Mouse (Mus musculus) frontal cortex, postnatal 25 days (tissue): Measurements from ENCODE around the gene Fbxl21.

Experiments used
- DNase-seq, 2 experiments: peaks; one replicate each; pipeline ENCODE4 v3.0.0; 2022; ENCODE audit warnings: low spot score in 2 of 2

Fbxl21 gene

DNA sequence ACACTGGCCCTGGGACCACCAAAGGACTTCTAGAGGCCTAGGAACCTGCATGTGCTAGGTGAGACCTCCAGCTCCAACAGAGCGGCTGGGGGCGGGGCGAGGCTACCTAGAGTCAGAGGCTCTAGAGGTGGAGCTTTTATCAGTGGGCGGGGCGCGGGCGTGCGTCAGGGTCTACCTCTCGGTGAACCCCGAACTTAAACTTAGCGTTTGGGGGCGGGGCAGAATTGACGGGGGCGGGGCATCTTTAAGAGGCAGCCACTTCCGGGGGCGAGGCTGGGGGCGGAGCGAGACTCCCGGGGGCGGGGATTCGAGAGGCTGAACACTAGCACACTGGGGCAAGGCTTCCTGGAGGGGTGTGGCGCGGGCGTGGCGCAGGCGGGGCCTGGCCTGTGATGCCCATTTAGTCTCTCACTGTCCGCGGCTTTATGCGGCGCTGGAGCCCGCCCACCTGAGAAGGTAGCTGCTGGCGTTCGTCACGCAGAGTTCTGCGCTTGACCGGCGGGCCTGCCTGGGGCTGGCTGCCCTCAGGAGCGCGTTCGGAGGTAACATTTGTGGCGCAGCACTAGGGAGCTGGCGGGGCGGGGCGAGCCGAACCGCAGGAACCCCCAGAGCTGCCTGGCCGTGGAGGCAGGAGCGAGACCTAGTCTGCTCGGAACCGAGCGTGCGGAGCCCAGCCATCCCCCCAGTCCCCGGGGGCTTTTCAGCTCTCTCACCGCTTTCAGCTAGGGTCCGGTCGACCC is at the start of gene Fbxl21:
TSS of gene Fbxl21 (plus strand) at position 392 of the 740 bp plus-strand sequence.
- DNase-seq = peak; percentile 74 to 82

DNA sequence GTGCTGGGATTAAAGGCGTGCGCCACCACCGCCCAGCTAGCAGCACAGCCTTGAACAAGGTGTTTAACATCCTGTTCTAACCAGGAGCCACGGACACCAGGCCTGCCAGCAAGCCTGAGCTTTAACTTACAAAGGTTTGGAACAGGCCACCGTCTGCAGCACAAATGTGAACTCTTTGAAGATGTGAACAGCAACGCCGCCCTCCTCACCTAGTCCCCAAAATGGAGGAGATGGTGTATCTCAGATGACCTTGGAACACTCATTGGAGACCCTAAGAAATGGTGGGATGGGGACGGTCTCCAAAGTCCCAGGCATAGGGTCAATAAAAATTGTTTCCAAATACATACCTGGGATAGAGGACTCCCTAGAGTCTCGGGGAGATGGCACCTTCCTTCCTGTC is 49.6 kb upstream of the Fbxl21 start:
- DNase-seq = no peak

DNA sequence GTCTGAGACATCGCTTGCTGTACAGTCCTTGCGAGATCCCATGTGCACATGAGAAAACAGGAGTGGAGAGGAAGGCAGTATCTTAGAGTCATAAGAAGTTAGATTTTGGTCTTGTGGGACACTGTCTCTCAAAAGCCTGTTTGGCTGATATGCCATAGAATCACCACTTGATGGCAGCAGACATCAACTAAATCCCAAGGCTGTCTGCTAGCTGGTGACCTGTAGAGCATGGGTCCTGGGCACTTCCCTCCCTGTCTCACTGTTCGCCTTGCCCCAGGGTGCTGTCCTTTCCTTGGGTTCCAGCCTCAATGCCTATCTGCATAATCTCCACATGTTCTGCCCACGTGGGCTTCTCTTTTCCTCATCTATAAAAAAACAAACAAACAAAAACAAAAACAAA is 46.9 kb upstream of the Fbxl21 start:
- no peak for DNase-seq

DNA sequence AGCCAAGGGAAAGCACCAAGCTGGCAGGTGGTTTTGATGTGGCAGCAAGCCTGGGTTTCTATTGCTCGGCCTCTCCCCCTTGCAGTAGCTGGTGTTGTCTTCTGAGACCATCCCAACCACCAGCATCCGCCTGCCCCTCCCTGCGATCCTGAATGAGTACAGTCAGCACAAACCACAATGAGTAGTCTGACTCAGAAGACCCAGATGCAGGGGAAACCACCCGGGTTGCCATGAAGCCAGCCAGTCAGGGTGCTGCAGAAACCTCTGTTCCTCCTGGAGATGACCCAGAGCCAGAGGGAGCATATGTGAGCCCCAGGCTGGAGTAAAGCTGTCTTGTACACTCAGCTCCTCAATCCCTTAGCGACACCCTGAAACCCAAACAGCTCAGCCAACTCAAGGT is 45.5 kb upstream of the Fbxl21 start:
- DNase-seq = no peak

DNA sequence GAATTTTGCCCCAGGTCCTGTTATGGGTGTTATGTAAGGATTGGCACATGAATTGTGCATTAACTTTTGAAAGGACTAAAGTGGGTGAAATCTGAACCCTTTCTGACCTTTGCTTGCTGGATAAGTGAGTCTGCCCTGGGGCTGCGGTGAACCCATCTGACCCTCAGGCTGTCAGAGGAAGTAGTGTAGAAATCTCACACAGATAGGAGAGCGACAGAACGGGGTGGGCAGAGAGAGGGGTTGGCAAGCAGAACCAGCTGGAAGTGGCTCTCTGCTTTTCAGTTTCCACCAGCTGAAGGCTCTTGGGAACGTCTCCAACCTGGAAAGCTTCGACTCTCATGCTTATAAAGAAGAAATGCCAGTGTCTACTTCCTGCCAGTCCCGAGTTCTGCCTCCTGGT is 45.0 kb upstream of the Fbxl21 start:
- no peak for DNase-seq

DNA sequence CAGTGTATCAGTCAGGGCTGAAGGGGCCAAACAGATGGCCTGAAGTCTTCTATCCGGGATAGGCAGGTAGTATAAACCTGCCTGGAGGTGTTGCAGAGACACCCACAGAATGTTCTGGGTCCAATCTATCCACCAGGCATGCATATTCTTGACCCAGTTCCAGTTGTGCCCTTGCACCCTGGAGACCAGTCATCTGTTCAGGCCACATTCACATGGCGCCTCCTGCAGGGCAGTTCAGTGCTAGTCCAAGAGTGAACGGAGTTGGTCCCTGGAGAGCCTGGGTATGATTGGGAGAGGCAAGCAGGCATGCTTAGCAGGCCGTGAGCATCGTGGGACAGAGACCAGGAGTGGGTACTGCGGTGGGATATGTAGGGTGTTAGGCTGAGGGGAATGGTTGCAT is 44.2 kb upstream of the Fbxl21 start:
- DNase-seq = no peak

DNA sequence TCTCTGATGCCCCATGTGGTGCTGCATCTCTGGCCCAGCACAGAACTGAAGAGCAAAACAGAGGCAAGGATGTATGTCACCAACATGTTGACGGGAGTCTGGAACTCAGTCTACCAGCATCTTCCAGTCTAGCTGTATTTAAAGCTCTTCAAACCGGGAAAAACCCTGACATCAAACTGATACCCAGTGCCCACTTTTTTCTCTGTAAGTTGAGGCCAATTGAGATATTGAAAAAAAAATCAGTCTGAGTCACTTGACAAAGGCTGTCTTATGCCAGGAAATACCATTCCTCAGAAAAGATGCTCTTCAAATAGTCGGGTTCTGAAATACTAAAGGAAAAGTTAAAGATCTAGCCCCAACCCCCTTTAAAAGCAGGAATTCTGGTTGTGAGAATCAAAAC is 40.1 kb upstream of the Fbxl21 start, which contains the start of gene Il9:
TSS of gene Il9 (minus strand) at position 101 of the 400 bp plus-strand sequence.
- no peak for DNase-seq

DNA sequence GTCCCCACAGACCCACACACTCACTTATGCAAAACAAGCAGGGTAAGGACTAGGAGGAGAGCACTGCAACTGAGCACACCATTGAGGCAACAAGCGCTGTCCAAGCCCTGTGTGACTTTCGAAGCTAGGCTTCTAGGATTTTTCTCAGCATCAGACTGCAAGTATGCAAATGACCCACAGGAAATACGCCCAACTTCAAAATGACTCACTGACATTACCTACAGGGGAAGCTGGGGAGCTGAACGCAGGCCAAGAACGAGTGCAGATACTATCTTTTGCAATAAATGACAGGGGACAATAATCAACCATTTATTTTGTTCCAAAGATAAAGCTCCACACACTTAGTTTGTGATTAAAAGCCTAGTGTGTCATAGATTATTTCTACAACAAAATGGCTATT is 34.3 kb upstream of the Fbxl21 start:
- DNase-seq = no peak

DNA sequence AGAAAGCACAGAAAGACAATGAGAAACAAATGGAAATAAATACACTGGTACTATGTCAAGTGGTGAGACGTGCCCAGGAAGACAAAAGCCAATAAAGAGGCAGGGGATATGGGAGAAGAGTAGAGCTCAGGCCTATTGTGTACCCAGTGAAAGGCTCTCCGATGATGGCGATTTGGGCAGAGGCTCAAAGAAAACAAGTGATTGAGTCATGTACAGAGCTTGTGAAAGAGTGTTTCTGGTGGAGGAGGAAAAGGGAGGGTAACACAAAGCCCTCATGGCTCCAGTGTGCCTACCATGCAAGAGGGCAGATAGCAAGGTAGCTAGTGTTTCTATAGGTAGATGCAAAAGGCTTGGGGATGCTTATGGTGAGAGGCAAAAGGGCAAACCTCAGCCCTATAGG is 27.8 kb upstream of the Fbxl21 start:
- no peak for DNase-seq

DNA sequence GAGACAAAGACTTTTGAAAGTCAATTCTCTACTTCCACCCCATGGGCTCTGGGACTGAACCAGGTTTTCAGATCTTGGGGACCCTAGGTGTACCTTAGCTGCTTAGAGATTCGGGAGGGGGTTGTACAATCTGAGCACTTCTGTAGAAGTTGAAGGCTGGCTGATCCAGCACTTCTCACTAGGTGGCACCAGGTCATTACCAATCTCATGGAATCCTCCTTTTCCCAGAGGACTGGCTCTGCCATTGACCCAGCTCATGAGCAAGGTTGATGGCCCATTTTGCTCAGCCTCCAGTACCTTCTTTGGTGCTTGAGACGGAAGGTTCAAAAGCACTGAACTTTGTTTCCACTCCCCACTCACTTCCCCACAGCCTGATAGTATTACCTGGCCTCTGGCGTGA is 22.1 kb upstream of the Fbxl21 start:
- DNase-seq = no peak

DNA sequence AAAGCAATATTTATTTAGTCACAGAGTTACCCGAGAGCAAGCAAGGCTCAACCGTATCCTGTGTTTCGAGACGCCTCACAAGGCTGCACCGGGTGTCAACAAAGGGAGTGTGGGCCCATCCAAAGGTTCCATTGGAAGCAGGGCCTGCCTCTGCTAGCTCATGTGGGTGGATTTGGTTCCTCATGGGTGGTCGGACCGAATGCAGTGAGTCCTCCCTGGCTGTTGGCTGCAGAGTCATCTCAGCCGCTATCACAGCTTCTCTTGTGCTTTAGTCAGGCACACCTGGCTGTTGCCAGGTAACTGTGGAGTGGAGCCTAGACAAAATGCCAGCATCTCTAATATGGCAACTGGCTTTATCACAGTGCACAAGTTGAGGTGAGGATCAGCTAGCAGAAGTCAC is 21.6 kb upstream of the Fbxl21 start:
- no peak for DNase-seq

DNA sequence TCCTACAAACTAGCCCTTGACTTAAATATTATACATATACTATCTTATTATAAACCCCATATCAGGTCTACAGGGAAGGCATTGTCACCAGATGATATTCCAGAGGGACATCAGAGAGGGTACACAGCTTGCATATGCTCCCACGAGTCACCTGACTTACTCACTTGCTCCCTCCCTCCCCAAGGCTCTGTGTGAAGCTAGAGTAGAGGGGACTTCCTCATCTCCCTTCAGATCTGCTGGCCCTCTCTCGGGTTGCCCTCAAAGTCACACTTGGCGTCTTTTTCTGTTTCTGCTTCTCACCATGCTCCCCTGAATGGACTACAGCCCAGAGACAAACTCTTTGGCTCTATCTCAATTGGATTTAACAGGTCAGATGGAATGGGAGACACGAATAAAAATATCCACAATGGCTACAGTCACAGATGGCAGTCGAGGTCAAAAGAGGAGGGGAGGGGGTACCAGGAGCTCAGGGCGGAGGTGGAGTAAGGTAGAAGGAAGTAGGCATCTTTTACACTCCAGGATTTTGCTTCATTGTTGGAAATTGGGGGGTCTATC is 20.3 kb upstream of the Fbxl21 start:
- DNase-seq = no peak

DNA sequence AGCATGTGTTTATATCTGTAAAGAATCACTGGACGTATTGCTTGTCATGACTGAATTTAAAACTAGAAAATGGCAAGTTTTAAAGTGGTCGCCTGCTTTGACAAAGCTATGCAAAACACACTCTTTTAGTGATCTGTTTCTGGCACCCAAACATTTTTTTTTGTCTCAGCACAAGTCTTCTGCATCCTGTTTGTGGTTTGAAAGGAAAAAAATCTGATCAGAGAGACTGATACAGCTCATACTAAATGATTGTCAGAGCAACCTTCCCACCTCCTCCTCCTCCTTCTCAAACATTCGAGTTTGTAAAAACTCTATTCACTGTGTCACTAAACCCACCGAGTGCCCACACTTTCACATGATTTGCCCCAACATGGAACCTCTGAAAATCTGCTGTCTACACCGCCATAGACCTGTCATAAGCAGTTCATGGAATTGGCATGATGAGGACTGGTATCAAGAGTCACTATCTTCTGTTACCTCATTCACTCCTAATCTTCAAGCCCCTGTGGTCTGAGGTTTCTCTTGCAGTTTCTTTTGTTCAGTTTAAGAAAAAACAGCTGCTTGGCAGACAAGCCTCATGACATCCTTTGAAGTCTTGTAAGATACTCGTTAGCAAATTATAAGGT is 15.3 kb upstream of the Fbxl21 start:
- no peak for DNase-seq

DNA sequence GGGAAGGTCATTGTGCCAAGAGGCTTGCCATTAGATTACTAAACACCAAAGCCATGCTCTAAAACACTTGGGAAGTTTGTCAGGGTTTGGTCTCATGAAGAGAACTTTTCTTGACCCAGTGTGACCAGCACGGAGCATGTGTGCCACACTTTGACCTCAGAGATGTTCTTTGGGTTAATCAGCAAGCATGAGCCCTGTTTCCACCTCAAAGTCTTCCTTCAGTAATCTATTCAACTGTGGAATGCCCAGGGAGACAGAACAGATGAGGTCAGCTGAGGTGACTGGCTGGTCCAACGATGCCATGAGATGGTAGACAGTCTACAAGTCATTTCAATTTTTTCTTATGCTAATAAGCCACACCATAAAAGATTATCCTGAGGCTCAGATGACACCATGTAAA is 12.5 kb upstream of the Fbxl21 start:
- no peak for DNase-seq

DNA sequence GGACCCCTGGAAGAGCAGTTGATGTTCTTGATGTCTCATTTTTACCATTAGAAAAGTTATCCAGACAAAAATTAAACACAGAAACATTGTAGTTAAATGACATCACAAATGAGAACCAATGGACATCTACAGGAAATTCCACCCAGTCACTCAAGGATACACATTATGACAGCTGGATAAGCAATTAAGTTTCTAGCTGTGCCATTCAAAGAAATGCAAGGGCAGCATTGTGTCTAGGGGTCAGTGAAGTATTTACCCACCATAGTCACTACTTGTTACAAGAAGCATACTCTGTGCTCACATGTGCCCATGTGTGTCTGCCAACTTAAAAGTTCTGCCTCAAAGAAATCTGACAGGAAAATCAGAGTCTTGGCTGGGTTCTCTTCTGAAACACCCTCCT is 8.7 kb upstream of the Fbxl21 start:
- DNase-seq = no peak

DNA sequence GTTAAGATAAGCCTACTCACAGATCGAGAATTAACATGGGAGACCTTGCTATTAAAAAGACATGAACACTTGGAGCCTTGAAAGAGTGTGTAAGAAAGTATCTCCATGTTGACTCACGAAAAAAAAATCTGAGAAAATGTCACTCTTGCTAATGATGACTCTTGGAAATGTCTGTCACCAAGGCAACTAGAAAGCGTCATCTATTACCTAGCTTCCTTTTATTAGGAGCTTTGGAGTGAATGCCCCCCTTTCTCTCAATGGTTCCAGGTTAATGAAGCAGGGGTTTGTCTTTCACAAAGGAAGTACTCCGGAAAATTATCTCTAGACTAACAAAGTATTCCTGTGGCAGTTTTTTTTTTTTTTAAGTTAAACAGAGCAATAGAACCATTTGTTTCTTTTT is 6.0 kb upstream of the Fbxl21 start:
- no peak for DNase-seq

DNA sequence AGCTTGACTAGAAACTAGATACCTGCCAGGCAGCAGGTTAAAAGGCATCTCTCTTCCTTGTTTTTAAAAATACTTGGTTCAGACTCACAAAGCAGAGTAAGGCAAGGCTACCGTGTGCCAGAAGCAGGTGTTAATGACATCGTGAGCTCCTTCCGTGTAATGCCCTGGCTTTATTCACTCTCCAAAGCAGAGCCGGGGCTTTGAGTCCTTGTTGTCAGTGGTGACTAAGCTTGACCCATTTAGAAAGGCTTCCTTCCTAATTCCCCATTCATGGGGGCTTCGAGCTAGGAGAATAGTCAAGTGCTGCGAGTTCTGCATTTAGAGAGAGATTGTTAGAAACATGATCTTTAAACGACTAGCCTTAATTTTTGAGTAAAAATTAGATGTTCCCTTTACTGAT is 5.5 kb upstream of the Fbxl21 start:
- no peak for DNase-seq

DNA sequence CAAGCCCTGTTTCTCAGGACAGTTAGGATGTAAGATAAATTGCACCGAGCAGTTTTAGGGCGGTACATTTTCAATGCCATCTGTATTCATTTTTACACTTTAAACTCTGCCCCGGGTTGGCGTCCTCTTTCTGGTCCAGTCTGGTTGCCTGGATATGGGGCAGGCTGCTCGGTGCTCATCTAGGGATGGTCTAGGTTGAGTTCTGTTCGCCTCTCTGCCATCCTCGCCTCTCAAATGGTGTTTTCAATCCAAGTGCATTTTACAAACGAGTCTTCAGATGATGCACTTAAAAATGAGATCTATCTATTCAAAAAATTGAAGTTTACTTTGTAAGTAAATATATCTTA is 522 bp downstream of the Fbxl21 start:
- DNase-seq = peak in 1 of 2 experiments; percentile 4

DNA sequence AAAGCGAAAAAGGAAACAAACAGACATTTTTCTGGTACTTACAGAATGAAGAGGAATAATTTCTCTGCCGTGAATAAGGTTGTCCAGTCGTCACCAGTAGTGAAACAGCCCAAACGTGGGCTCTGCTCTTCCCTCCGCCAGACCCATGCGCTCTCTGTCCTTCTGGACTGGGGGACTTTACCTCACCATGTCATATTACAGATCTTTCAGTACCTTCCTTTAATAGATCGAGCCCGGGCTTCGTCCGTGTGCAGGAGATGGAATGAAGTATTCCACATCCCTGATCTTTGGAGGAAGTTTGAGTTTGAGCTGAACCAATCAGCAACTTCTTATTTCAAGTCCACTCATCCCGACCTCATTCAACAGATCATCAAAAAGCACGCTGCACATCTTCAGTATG is 4.6 kb downstream of the Fbxl21 start:
- DNase-seq = no peak

DNA sequence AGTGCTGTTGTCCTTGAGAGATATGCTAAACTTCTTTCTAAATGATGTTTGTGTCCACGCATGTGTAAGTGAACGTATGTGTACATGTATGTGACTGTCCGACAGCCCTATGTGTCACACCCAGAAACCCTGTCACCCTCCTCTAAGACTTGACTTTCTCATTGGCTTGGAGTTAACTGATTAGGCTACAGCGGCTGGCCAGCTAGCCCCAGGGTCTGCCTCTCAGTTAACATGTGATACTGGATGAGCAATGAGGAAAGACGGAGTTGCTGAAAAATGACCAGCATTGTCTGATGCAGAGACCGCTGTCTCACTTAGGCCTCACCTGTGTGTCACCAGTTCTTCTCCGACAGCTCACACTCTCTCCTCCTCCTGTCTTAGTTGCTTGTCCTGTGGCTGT is 5.6 kb downstream of the Fbxl21 start:
- DNase-seq = no peak

DNA sequence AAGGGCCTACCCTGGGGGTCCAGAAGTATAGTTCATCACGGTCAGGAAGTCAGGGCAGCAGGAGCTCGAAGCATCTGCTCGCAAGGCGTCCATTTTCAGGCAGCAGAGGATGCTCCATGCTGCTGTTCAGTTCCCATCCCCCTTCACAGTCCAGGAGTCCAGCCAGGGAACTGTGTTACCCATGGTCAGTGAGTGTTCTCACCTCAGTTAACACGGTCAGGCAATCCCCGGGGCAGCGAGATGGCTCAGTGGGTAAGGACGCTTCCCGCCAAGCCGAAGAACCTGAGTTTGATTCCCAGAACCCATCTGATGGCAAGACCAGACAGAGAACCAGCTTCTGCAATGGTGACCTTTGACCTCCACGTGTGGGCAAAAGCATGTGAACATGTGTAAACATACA is 6.0 kb downstream of the Fbxl21 start:
- no peak for DNase-seq

DNA sequence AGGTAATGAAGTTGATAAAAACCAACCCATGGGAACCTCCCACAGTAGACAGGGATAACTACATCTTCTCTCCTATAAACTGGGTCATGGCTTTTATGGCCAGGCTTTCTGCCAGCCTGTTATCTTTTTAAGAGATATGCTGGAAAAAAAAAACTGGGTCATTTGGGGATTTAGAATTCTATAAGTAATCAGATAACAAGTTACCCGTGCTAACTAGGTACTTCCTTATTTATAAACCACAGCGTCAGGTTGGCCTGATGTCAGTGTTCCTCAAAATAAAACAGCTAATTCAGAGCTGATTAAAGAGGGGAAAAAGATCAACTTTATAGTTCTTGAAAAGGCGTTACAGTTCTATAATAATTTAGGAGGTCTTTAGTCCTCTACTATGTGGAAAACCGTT is 6.8 kb downstream of the Fbxl21 start:
- DNase-seq = no peak

DNA sequence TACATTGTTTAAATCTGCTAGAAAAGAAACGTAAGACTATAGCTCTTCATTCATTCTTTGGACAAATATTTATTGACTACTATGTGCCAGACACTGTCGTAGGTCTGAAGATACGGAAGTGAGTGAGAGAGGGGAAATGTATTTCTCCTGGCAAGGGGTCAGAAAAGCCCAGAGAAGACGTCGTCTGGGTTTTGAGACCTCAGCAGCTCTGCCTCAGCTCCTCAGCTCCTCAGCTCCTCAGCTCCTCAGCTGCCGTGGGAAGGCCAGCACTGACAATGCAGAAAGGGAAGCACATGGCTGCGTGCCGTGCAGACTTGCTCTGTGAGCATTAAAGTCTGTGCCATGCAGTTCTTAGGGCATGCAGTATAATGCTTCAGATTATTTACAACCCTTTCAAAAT is 7.4 kb downstream of the Fbxl21 start:
- no peak for DNase-seq

DNA sequence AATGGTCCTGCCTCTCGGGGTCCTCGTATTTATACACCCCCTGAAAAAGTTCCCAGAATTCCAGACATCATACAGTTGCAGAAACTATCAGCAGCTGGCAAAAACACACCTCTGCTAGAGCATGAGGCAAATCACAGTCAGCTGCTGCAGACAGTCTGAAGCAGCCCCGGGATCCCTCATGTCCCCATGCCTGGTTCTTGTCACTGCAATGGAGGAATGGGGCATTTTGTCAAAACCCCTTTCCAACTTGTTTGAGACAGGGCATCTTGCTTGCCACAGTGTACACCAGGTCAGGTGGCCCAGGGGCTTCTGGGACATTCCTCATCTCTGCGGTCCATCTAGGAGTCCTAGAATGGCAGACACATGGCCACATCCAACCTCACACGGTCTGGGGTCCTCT is 12.7 kb downstream of the Fbxl21 start:
- DNase-seq = no peak
